Mouse (Mus musculus): Measurements from ENCODE around the gene Fntb.
"Not testable (repeated sequence)": the region's sequence is repeated elsewhere in the genome, so short reads cannot be mapped to it uniquely, and the experiment has no call there.

The Fntb gene

DNA sequence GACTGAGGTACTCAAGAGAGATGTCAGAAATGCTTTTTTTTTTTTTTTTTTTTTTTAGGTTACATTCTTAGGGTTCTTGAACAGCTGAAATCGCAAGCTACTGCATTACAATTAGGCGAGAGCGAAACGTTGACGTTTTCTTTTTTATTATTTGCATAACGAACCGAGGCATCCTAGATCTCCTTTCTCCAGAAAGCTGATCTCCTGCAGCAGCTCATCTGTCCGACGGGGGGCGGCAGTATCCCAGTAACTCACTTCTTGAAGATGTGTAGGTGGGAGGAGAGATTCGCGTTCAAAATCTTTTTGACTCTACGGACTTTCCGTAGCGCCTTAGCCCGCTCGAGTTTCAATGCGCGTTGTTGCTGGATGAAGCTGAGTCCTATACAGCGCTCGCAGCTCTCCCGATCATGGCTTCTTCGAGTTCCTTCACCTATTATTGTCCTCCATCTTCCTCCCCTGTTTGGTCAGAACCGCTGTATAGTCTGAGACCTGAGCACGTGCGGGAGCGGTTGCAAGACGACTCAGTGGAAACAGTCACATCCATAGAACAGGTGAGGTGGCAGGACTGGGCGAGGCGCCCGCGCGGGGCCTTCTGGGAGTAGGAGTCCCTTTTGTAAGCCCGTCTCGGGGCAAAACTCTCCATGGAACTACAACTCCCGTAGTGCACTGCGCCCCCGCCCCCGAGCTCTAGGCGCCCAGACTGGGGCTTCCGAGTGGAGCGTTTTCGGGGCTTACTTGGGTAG is 71.9 kb downstream of the Fntb start:
- peak; percentile 97 to 99 for DNase-seq (ENCODE audit: low spot score in 2 of 2)

DNA sequence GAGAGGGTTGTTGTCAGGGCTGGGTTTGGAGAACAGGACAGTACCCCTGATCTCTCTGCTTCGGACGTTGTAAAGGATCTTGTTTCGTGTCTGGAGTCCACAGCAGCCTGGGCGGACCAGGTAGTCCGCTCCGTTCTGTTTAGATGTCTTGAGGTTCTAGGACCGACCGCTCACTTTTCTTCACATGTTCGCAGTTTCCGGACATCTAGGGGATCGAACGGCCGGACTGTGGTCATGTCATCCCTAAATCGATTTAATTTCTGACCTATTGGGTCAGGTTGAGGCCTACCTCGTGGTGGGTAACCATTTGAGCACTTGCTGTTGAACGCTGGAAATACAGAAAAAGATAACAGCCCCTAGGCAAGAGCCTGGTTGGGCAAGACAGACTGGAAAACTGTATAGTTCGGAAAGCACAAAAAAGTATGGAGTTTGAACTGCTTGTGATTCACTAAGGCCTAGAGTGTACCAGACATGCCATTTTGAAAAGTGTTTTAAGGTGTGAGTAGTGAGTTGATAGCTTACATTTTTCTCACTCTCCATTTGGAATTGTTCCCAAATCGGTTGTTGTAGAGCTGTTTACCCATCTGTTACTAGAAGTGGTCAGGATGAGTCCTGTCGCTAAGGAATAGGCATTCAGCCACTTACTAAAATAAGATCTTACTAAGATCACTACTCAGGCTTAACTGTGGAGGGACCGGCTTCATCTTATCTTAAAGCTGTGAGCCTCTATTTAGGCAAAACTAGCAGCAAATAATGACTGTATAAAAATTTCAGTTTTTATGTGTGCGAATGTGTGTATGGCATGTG is 72.7 kb downstream of the Fntb start:
- no peak for DNase-seq (ENCODE audit: low spot score in 2 of 2)

DNA sequence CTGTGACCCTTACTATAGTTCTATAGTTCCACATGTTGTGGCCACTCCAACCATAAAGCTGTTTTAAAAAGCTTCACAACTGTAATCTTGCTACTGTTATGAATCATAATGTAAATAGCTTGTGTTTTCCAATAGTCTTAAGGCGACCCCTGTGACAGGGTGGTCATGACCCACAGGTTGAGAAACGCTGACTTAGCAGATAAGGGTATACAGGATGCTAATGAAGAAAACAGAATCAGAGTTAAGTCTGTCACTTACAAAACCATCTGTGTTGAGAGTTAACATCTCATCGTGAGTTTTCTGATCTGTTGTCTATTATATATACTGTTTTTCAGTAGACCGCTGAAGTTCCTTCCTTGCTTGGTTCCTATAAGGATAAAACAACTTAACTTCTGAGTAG is 73.9 kb downstream of the Fntb start:
- no peak for DNase-seq (ENCODE audit: low spot score in 2 of 2)

DNA sequence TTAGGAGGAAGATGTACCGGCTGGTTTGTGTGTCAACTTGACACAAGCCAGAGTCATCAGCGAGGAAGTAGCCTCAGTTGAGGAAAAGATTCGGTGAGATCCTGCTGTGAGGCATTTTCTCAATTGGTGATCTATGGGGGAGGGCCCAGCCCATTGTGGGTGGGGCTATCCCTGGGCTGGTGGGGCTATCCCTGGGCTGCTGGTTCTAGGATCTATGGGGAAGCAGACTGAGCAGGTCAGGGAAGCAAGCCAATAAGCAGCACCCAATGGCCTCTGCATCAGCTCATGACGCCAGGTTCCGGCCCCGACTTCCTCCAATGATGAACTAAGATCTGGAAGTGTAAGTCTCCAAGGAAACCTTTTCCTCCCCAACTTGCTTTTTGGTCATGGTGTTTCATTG is 74.7 kb downstream of the Fntb start:
- DNase-seq (ENCODE audit: low spot score in 2 of 2) = no peak

DNA sequence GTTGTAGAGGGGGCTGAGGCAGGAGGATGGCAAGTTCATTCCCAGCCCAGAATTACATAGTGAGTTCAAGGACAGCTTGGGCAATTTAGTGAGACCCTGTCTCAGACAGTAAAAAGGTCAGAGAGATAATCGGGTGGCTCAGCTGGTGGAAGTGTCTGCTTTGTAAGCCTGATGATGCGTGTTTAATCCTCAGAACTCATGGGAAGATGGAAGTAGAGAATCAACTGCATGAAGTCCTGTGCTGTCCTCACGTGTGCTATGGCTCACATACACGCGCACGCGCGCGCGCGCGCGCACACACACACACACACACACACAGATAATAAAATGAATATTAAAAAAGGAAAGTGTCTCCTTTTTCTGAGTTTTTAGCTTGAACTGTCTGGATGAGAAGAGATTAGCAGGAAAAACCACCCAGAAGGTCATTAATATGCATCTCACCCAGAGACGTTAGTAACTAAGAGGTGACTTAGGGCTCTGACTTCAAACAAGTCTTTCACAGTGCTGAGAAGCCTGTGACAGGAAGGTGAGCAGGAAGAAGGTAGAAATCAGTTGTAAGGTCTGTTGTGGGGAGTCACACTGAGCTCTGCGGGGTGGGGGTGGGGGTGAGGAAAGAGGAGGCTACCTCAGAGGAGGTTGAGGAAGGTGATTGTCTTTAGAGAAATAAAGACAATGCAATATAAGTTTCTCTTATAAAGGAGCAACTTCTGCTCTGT is 79.1 kb downstream of the Fntb start:
- no peak for DNase-seq (ENCODE audit: low spot score in 2 of 2)

DNA sequence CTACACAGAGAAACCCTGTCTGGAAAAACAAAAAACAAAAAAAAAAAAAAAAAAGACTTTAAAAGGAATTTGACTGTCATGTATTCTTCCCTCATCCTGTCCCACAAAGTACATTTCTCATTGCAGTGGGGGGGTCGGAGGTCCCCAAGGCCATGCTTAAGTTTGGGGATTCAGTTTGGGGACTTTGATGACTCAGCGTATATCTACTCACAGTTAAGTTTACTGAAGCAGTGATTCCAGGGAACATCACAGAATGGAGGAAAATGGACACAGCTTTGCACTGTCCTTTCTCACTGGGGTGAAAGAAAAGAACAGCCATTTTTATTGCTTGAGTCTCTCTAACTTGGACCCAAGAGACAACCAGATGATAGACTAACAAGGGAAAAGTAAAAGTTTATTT is 87.0 kb downstream of the Fntb start:
- DNase-seq (ENCODE audit: low spot score in 2 of 2) = no peak

DNA sequence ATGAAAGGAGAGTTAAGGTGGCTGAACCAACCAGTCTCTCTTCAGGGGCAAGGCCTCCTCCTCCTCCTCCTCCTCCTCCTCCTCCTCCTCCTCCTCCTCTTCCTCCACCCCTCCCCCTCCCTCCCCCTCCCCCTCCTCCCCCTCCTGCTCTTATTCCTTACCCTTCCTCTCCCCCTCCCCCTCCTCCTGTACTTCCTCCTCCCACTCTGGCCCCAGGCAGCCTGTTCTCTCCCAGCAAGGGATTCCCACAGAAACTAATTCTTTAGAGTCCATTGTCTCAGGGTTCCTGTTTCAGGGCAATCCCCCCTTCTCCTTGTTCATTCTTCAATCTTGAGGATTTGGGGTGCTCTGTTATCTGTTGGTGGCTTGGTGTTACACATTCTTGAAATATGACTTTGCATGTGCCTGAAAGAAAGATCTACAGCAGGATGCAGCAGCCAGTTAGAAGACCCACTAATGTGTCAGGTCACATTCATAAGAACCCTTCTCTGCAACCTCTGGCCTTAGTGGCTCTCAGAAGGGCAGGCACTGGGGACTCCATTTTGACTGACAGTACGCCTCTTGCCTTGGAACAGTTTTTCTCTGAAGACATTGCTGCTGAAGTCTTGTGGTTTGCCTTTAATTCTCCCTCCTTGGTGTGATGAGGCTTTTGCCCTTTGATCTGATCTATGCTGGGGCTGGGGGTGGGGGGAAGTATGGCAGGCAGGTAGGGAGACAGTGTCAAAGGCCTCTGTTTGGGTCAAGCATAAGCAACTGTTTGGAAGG is 88.2 kb downstream of the Fntb start:
- DNase-seq (ENCODE audit: low spot score in 2 of 2) = no peak

DNA sequence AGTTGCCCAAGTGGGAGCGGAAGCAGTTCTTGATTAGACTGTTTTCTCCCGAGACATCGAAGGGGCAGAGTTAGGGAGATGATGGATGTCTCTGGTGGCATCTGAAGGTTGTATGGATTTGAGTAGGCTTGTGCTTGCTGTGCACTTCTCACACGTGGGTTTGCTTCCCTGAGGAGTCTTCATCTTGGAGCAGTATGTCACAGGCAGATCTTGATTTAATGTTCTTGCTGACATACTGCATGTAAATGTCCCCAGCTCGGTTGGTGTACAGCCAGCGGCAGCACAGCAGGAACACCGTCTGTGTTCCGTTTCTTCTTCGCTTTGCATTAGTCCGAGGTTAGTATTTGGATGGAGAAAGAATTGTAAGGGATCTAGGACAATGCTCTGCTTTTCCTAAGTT is 91.7 kb downstream of the Fntb start:
- DNase-seq (ENCODE audit: low spot score in 2 of 2) = no peak

DNA sequence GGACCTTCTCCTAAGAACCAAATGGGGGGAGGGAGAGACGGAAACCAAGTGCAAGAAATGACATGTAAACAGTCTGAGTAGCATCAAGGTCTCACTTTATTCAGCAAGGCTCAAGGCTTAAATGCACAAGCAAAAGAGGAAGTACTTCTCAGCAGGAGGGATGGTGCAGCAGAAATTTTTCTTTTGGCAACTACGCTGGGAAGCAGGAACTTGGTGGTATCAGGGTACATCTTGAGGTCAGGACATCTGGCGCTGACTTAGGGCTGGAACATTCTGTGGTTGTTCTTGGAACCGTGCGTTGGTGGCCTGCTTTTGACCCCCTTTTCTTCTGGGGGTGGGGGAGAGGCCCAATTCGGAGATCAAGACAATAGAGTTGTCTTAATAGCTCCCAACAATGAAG is 93.4 kb downstream of the Fntb start:
- not testable (repeated sequence) for DNase-seq (ENCODE audit: low spot score in 2 of 2)

DNA sequence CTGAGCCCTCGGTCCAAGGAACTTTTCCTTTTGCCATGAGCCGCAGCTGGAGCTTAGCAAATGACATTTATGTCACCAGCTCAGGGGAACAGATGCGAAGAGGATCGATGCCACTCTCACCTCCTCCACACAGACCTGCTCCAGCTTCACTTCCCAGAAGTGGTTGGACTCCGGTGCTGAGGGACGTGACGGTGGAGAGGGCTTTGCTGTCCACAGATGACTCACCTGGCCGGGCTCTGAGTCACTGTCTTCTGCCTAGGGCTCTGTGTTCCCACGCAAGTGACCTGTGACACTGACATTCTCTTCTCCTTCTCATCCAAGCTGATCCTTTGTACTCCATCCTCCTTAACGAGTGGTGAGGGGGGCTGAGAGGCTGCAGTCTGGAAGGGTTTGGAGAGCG is 98.3 kb downstream of the Fntb start:
- peak; percentile 23 to 48 for DNase-seq (ENCODE audit: low spot score in 2 of 2)

DNA sequence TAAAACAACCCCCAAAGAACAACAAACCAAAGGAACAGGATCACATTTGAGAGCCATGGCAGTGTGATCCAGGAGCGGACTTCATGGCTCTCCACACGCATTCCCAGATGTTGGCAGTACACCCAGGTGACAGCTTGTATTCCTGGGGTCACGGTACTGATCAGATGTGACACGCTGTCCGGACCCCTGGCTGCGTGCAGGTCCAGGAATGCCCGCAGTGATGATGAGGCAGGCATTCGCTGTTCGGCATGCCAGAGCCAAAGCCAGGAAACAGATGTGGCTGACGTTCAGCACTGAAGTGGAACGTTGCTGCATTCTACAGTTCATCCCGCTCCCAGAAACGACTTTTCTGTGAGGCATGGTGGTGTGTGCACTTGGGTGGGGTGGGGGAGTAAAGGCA is 99.9 kb downstream of the Fntb start:
- no peak for DNase-seq (ENCODE audit: low spot score in 2 of 2)

DNA sequence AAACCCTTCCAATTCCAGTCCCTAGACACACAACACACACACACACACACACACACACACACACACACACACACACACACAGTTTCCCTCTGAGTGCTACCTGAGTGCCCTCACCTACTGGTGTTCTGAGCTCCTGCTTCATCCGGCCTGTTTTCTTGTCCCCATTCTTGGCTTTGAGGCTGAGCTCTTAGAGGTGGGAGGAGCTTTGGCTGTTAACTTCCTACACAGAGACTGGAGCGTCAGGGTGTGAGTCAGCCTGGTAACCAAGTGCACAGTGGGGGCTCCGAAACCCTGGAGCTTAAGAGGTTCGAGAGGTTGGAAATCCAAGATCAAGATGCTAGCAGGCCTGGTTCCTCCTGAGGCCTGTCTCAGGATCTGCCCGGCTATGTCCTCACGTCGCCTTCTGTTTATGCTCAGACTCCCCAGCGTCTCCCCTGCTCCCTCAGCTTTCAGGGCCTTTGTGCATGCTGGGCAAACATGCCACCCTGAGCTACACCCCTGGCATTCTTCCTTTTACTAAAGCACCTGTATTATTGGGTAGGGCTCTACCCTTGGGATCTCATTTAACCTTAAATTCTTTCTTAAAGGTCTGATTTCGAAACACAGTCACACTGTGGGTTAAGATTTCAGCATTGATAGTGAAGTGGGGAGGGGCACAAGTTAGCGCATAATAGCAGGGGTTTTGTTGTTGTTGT is 102.3 kb downstream of the Fntb start:
- DNase-seq (ENCODE audit: low spot score in 2 of 2) = peak; percentile 30 to 66

DNA sequence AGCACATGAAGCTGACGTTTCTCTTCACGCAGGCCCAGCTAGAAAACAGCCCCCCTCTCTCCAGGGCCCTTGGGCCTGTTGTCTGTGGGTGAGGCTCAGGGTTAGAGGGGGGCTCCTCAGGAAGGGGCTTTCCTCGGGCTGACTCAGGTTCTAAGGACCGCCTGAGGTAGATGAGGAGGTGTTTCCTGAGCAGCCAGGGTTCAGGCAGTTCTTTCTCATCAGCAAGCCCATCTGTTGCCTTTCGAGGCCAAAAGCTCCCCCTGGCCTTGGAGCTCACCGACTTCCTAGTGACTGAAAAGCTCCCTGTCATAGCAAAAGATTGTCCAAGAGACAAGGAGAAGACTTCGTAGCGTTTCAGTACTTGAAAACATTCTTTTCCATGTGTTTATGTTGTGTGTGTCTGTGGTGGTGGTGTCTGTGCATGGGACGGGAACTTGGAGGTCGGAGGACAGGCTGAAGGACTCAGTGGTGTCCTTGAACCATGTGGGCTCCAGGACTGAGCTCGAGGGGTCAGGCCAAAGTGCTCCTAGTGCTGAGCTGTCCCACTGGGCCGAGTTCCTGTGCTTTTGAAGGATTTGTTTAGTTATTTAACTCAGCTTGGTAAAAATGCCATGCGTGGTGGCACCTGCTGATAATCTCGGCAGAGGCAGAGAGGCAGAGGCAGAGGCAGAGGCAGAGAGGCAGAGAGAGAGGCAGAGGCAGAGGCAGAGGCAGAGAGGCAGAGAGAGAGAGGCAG is 103.2 kb downstream of the Fntb start:
- DNase-seq (ENCODE audit: low spot score in 2 of 2) = no peak

DNA sequence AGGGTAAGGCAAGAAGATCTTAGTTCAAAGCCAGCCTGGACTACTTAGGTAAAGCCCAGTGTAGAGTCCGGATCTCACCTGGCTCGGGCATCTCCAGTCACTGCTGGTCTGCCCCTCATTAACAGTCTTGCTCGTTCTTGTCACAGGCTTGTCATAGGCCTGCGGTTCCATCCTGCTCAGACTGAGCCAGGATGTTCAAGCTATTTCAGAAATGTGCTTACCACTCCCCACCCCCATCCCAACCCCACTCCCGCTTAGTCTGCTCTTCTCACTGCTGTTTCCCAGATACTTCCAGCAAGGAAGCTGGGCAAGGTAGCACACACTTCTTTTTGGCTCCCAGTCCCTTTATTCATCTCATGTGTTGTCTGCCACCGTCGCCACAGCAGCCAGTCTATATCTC is 104.2 kb downstream of the Fntb start:
- DNase-seq (ENCODE audit: low spot score in 2 of 2) = no peak

DNA sequence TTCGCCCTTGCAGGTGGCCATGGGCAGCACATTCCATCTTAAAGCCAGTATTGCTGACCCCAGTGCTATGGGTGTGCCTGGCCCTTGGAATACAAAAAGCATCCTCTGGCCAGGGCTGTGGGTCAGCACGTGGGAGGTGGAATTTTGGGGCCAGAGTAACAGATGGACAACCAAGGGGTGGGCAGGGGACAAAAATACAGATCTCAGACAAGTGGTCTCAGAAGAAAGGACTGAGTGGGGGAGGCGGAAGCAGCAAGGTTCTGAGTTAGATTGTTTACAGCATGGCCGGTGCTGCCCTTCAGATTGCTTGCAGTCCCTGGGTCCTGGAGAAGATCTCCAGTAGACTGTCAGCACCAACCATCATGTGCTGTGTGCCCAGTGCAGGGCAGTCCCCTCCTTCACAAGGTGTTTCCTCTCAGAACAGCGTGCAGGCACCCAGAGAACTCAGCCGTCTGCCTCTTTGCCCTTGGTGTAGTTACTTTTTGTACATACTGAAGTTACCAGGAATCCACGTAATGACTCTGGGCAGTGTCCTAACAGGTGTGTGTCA is 107.5 kb downstream of the Fntb start:
- DNase-seq (ENCODE audit: low spot score in 2 of 2) = no peak

DNA sequence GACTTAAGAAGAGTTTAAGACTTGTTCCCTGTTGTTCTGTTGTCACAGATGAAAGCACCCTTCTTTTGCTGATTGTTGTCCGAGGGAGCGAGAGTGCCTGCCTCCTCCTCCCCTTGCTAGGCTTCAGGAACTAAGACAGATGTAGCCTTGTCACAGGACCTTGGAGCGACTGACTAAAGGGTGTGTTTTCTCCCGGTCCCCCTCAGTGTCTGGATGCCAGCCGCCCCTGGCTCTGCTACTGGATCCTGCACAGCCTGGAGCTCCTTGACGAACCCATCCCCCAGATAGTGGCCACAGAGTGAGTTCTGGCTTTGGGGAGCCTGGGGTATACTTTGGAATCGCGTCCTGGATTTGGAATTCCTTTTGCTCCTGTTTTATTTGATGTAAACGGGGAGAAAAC is 109.4 kb downstream of the Fntb start:
- no peak for DNase-seq (ENCODE audit: low spot score in 2 of 2)

DNA sequence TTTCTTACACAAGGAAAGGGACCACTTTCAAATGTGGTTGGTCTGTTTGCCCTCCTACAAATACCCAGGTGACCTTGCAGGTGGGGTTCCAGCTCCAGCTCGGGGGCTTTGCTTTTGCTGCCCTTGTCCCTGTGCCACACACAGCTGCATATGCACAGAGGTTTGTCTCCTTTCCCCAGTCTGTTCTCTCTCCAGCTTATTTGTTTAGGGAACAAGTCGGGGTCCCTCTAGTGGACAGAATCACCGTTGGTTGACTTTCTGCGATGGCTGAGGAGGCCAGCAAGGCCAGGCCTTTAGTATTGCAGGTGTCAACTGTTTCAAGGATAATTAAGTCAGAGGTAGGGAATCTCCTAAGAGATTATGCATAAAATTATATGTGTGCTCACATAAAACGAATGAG is 113.9 kb downstream of the Fntb start:
- DNase-seq (ENCODE audit: low spot score in 2 of 2) = no peak

DNA sequence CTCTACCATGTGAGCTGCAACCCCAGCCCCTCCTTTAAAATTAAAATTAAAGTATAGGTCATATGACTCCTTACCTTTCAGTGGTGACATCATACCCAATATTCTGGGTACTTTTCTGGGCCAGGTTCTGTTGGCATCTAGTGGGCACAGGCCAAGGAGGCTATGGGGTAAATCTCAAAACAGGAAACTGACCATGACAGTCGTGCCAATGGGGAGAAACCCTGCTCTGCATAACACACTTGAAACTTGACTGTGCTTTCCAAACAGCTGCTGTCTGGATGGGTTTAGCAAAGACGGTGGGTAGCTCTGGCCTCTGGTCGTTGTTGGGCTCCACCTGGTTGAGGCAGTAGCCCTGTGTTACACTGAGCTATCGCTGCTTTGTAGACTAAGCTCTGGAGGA is 114.7 kb downstream of the Fntb start:
- DNase-seq (ENCODE audit: low spot score in 2 of 2) = no peak

DNA sequence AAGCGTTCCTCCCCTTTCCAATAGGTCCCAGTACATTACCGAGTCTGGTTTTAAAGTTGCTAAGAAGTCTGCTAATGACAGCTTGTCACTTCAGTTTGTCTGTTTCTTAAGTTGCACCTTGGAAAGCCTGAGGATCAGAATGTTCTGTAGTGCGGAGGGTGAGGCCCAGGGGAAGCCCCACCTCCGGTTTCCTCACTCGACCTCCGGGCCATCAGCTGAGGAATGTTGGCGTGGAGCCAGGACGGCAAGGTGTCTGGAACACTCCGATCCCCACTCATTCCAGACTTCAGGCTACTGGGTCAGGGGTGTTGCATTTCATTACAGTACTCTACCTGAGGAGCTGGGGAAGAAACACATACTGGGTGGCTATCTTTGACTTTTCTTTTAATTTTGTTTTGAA is 118.4 kb downstream of the Fntb start:
- DNase-seq (ENCODE audit: low spot score in 2 of 2) = no peak

DNA sequence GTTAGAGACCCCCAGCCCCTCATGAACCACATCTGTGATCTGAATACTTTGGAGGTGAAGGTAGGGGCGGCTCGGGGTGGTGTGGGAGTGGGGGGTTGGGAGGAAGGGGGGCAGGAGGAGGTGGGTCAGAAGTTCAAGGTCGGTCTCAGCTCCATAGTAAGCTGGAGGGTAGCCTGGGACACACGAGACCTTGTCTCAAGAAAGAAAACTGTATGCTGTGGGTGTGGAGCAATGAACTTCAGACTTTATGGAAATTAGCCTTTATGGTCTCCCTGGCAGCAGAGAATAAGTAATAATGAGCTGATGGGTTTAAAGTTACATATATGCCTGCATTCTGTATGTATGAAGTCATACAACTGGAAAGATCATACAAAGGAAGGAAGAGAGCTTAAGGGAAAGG is 119.7 kb downstream of the Fntb start:
- no peak for DNase-seq (ENCODE audit: low spot score in 2 of 2)
